Mouse (Mus musculus): ENCODE results near the gene Map3k3. TPM values are rescaled to one million over a fixed set of nuclear protein-coding genes. Genes with fewer than 3 reads are reported as not detected.

The Map3k3 gene
- polyA plus RNA-seq (2015; fragmentation: Illumina TruSeq; extraction: RNeasy Lipid Tissue Mini Kit (QIAGEN cat#74804); ENCODE audit: low read depth, low replicate concordance) = 21.4 TPM

GRCm38 (mm10) chr11:106083708-106084701 is at the start of gene Map3k3:
Gene Map3k3 (plus strand): TSS chr11:106084613.

GRCm38 (mm10) chr11:106036548-106037417 is 47.6 kb upstream of the Map3k3 start, which contains the start of gene Dcaf7:
Gene Dcaf7 (plus strand): TSS chr11:106036872.

DNA sequence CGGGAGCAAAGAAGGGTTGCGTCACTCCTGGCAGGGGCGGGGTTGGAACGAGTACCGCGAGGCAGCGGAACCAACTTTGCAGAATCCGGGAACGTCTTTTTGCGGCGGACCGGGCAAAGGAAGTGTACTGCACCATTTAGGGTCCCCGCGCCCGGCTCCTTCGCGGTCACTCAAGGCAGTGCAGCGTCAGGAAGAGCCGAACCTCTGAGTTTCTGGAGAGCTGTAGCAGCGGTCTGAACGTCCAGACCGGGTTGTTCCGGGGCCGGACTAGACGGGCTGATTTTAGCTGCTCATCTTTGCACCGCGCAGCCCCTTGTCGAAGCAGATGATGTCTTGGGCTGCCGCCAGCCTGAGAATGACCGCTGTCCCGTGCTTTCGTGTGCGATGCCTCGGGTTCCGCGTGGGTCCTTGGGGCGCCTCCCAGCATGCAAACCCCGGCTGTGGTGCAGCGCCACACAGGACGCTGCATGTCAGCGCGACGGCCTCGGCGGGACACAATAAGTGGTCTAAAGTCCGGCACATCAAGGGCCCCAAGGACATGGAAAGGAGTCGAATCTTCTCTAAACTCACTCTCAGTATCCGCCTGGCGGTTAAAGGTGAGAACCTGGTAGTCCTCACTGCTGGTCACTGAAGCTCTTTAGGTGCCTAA is 18.4 kb upstream of the Map3k3 start, which contains the start of gene Taco1:
Gene Taco1, plus strand, starts transcription at position 139 of the 649 bp plus-strand sequence.

DNA sequence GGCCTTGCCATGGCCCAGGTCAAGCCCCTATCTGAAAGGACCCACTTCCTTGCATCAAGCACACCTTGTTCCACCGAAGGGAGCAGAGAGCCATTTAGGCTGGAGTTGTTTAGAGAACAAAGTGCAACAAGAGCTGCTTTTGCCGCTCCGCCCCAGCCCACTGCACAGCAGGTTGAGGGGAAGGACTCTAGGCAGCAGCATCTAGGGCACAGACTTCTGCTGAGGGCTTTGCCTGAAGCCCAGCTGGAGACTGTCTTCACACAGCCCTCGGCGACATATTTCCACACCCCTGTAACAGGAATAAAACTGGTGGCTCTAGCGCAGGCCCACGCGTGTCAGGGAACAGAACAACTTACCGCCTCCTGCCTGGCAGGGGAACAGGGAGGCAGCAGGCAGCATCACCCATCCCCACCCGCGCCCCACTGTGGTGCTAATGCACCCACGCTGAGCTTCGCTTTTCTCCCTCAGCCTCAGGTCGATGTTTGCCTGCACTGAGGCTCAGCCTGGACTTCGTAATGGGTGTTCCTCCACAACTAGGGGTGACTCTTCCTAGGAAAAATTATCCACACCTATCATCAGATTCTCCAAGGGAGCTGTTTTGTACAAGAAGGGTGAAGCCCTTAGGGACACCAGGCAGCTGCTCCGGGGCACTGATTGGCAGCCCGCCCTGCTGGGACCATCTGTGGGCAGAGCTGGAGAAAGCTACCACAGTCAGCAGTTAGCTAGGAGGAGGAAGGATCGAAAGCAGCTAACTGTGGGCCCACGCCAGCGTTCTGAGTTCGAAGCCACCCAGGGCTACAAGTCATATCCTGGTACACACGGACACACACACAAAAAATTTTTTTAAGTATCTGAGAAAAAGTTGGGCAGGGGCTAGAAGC is 76.7 kb downstream of the Map3k3 start, which contains the start of the genes Gm10840 and Limd2:
Gene Gm10840, plus strand, starts transcription at position 10 of the 881 bp plus-strand sequence.
Gene Limd2, minus strand, starts transcription at position 20 of the 881 bp plus-strand sequence.

GRCm38 (mm10) chr11:106202123-106202465 is 117.7 kb downstream of the Map3k3 start, which contains the start of gene Strada:
Gene Strada (minus strand): TSS chr11:106202168.

Other genes starting within 250 kb of the Map3k3 start
- gene Cyb561, start 131.3 kb upstream of the Map3k3 start, polyA plus RNA-seq (2015; fragmentation: Illumina TruSeq; extraction: RNeasy Lipid Tissue Mini Kit (QIAGEN cat#74804); ENCODE audit: low read depth, low replicate concordance) = 60.4 TPM
- 11.6 TPM for gene Ace, start 116.7 kb upstream of the Map3k3 start, polyA plus RNA-seq (2015; fragmentation: Illumina TruSeq; extraction: RNeasy Lipid Tissue Mini Kit (QIAGEN cat#74804); ENCODE audit: low read depth, low replicate concordance)
- gene Ace3, start 89.9 kb upstream of the Map3k3 start, polyA plus RNA-seq (2015; fragmentation: Illumina TruSeq; extraction: RNeasy Lipid Tissue Mini Kit (QIAGEN cat#74804); ENCODE audit: low read depth, low replicate concordance) = not detected
- 1.1 TPM for gene Kcnh6, start 76.5 kb upstream of the Map3k3 start, polyA plus RNA-seq (2015; fragmentation: Illumina TruSeq; extraction: RNeasy Lipid Tissue Mini Kit (QIAGEN cat#74804); ENCODE audit: low read depth, low replicate concordance)
- 80.7 TPM for gene Dcaf7, start 47.7 kb upstream of the Map3k3 start, polyA plus RNA-seq (2015; fragmentation: Illumina TruSeq; extraction: RNeasy Lipid Tissue Mini Kit (QIAGEN cat#74804); ENCODE audit: low read depth, low replicate concordance)
- 20.1 TPM for gene Taco1, start 18.6 kb upstream of the Map3k3 start, polyA plus RNA-seq (2015; fragmentation: Illumina TruSeq; extraction: RNeasy Lipid Tissue Mini Kit (QIAGEN cat#74804); ENCODE audit: low read depth, low replicate concordance)
- gene Gm10840, start 76.2 kb downstream of the Map3k3 start, polyA plus RNA-seq (2015; fragmentation: Illumina TruSeq; extraction: RNeasy Lipid Tissue Mini Kit (QIAGEN cat#74804); ENCODE audit: low read depth, low replicate concordance) = not detected
- gene Limd2, start 76.2 kb downstream of the Map3k3 start, polyA plus RNA-seq (2015; fragmentation: Illumina TruSeq; extraction: RNeasy Lipid Tissue Mini Kit (QIAGEN cat#74804); ENCODE audit: low read depth, low replicate concordance) = 78.9 TPM
- gene Strada, start 117.6 kb downstream of the Map3k3 start, polyA plus RNA-seq (2015; fragmentation: Illumina TruSeq; extraction: RNeasy Lipid Tissue Mini Kit (QIAGEN cat#74804); ENCODE audit: low read depth, low replicate concordance) = 23.9 TPM
- gene Ccdc47, start 131.7 kb downstream of the Map3k3 start, polyA plus RNA-seq (2015; fragmentation: Illumina TruSeq; extraction: RNeasy Lipid Tissue Mini Kit (QIAGEN cat#74804); ENCODE audit: low read depth, low replicate concordance) = 100 TPM
- gene Ddx42, start 132.3 kb downstream of the Map3k3 start, polyA plus RNA-seq (2015; fragmentation: Illumina TruSeq; extraction: RNeasy Lipid Tissue Mini Kit (QIAGEN cat#74804); ENCODE audit: low read depth, low replicate concordance) = 46.6 TPM
- 22.7 TPM for gene Ftsj3, start 171.5 kb downstream of the Map3k3 start, polyA plus RNA-seq (2015; fragmentation: Illumina TruSeq; extraction: RNeasy Lipid Tissue Mini Kit (QIAGEN cat#74804); ENCODE audit: low read depth, low replicate concordance)
- gene Psmc5, start 171.5 kb downstream of the Map3k3 start, polyA plus RNA-seq (2015; fragmentation: Illumina TruSeq; extraction: RNeasy Lipid Tissue Mini Kit (QIAGEN cat#74804); ENCODE audit: low read depth, low replicate concordance) = 331 TPM
- gene Smarcd2, start 188.4 kb downstream of the Map3k3 start, polyA plus RNA-seq (2015; fragmentation: Illumina TruSeq; extraction: RNeasy Lipid Tissue Mini Kit (QIAGEN cat#74804); ENCODE audit: low read depth, low replicate concordance) = 13.9 TPM
- not detected for gene Tcam1, start 192.1 kb downstream of the Map3k3 start, polyA plus RNA-seq (2015; fragmentation: Illumina TruSeq; extraction: RNeasy Lipid Tissue Mini Kit (QIAGEN cat#74804); ENCODE audit: low read depth, low replicate concordance)
- not detected for gene Gh, start 217.3 kb downstream of the Map3k3 start, polyA plus RNA-seq (2015; fragmentation: Illumina TruSeq; extraction: RNeasy Lipid Tissue Mini Kit (QIAGEN cat#74804); ENCODE audit: low read depth, low replicate concordance)
- gene Cd79b, start 230.1 kb downstream of the Map3k3 start, polyA plus RNA-seq (2015; fragmentation: Illumina TruSeq; extraction: RNeasy Lipid Tissue Mini Kit (QIAGEN cat#74804); ENCODE audit: low read depth, low replicate concordance) = 0.54 TPM